In the genomic region with DNA sequence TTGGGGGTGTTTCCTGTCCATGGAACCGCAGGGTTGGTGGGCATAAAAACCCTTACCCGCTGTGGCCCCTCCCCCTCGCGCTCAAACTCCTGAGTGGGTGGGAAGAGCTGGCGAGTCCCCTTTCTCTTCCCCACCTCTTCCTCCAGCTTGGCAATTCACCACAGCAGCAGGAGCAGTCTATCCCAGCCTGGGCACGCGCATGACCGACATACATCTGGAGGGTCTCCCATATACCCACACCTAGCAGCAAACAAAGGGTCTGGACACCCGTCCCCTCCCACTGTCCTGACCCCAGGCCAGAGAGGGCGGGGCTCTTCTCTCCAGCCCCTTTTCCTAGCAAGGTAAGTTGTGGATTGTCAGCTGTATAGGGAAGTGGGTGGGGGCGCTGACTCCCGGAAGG, we compare ENCODE assay signal across 8 mouse cellular contexts. TPM values are rescaled to one million over a fixed set of nuclear protein-coding genes. Genes with fewer than 3 reads are reported as not detected.
DNase-seq lines count a peak whose midpoint lies in the region; ATAC-seq and TF ChIP-seq lines count a peak whose summit lies in the region.

No protein-coding gene starts in this region.

- H3K4me3 ChIP-seq in layer of hippocampus, adult 2 months, result peak overlapping the region; percentile 36
- H3K4me3 ChIP-seq in embryonic facial prominence, embryonic 15.5 days (replicated peaks), result peak overlapping the region; percentile 42
- H3K4me3 ChIP-seq in hindbrain, embryonic 15.5 days, result peak overlapping the region; percentile 23
- 0 out of 2 replicates have a peak overlapping the region, but pooled peaks have one; percentile 7 for H3K4me3 ChIP-seq in midbrain, embryonic 15.5 days
- no peak overlapping the region for H3K4me3 ChIP-seq in cerebellum, adult 2 months (replicated peaks; ENCODE audit: insufficient read depth, low read depth, low read length)

- no peaks in the 10 kb centered on the region for H3K9me3 ChIP-seq in embryonic facial prominence, embryonic 15.5 days (replicated peaks)
- H3K9me3 ChIP-seq in hindbrain, embryonic 15.5 days, result no peaks in the 10 kb centered on the region
- no peaks in the 10 kb centered on the region for H3K9me3 ChIP-seq in midbrain, embryonic 15.5 days

- TF ChIP-seq CTCF in layer of hippocampus, adult 2 months (conservative IDR thresholded peaks at IDR 0.05), result no peak
- TF ChIP-seq CTCF in cerebellum, adult 2 months (IDR thresholded peaks at IDR 0.05; ENCODE audit: borderline replicate concordance, insufficient read depth, low read depth, low read length), result no peak

- no peak for TF ChIP-seq POLR2A in cerebellum, adult 2 months (IDR thresholded peaks at IDR 0.05; ENCODE audit: borderline replicate concordance, insufficient read depth, low read length)

- H3K27ac ChIP-seq in layer of hippocampus, adult 2 months, result peak overlapping the region; percentile 52; the same call in 1 of the 2 replicates
- H3K27ac ChIP-seq in embryonic facial prominence, embryonic 15.5 days (replicated peaks), result peak overlapping the region; percentile 85
- no peak overlapping the region for H3K27ac ChIP-seq in hindbrain, embryonic 15.5 days (replicated peaks)
- no peak overlapping the region for H3K27ac ChIP-seq in midbrain, embryonic 15.5 days
- no peak overlapping the region for H3K27ac ChIP-seq in cerebellum, adult 2 months (ENCODE audit: insufficient read depth, low read length)

- DNase-seq in layer of hippocampus, adult 2 months (ENCODE audit: low spot score in 2 of 2), result no peak
- DNase-seq in layer of hippocampus, postnatal 25 days (ENCODE audit: extremely low spot score in 1 of 2, low spot score in 1 of 2), result no peak
- DNase-seq in urinary bladder, postnatal 4 days (ENCODE audit: low spot score in 2 of 2), result no peak
- DNase-seq in urinary bladder, adult 2 months (ENCODE audit: low spot score), result no peak
- no peak for DNase-seq in cerebellum, adult 2 months

- H3K27me3 ChIP-seq in embryonic facial prominence, embryonic 15.5 days, result no peaks in the 10 kb centered on the region
- no peaks in the 10 kb centered on the region for H3K27me3 ChIP-seq in hindbrain, embryonic 15.5 days
- 0 out of 2 replicates have a peak, but pooled peaks cover 6% of the 10 kb centered on the region for H3K27me3 ChIP-seq in midbrain, embryonic 15.5 days (replicated peaks)
- no peaks in the 10 kb centered on the region for H3K27me3 ChIP-seq in cerebellum, adult 2 months (ENCODE audit: control insufficient read depth, insufficient read depth, low read length)

- no peaks in the 10 kb centered on the region for H3K36me3 ChIP-seq in embryonic facial prominence, embryonic 15.5 days
- no peaks in the 10 kb centered on the region for H3K36me3 ChIP-seq in hindbrain, embryonic 15.5 days
- no peaks in the 10 kb centered on the region for H3K36me3 ChIP-seq in midbrain, embryonic 15.5 days (replicated peaks)

- H3K4me1 ChIP-seq in embryonic facial prominence, embryonic 15.5 days, result peaks cover 32% of the 10 kb centered on the region
- H3K4me1 ChIP-seq in hindbrain, embryonic 15.5 days (replicated peaks), result peaks cover 20% of the 10 kb centered on the region
- peaks cover 17% of the 10 kb centered on the region for H3K4me1 ChIP-seq in midbrain, embryonic 15.5 days
- no peaks in the 10 kb centered on the region for H3K4me1 ChIP-seq in cerebellum, adult 2 months (ENCODE audit: control insufficient read depth, insufficient read depth, low read length)

- H3K9ac ChIP-seq in embryonic facial prominence, embryonic 15.5 days, result peak overlapping the region; percentile 16; the same call in 1 of the 2 replicates
- H3K9ac ChIP-seq in hindbrain, embryonic 15.5 days, result peak overlapping the region; percentile 5; the same call in 1 of the 2 replicates
- no peak overlapping the region for H3K9ac ChIP-seq in midbrain, embryonic 15.5 days

- peak overlapping the region; percentile 76 for H3K4me2 ChIP-seq in embryonic facial prominence, embryonic 15.5 days (replicated peaks)
- H3K4me2 ChIP-seq in hindbrain, embryonic 15.5 days, result peak overlapping the region; percentile 52
- peak overlapping the region; percentile 42 for H3K4me2 ChIP-seq in midbrain, embryonic 15.5 days

- WGBS in embryonic facial prominence, embryonic 15.5 days, result 4% methylated on average over 12 of the region's 12 CpGs
- 9% methylated on average over 12 of the region's 12 CpGs for WGBS in hindbrain, embryonic 15.5 days
- WGBS in midbrain, embryonic 15.5 days, result 12% methylated on average over 12 of the region's 12 CpGs
- WGBS in cerebellum, adult 2 months, result 7% methylated on average over 12 of the region's 12 CpGs

- ATAC-seq in embryonic facial prominence, embryonic 15.5 days (ENCODE audit: insufficient number of reproducible peaks, low FRiP score, low TSS enrichment, low read depth), result peak; percentile 35; the same call in 1 of the 2 replicates
- no peak for ATAC-seq in hindbrain, embryonic 15.5 days (ENCODE audit: low FRiP score, low read depth)
- ATAC-seq in midbrain, embryonic 15.5 days (replicated peaks), result no peak

RNA-seq across cellular contexts. Expression of gene Cdc37, which starts 3.5 kb away (rescaled TPM):
- total RNA-seq in layer of hippocampus, adult 2 months (2021), result 100 to 1,000 TPM; 144 to 150 TPM
- total RNA-seq in layer of hippocampus, postnatal 25 days (2021), result 100 to 1,000 TPM; 144 to 156 TPM
- polyA plus RNA-seq in embryonic facial prominence, embryonic 15.5 days (2015; fragmentation: Nextera tagmentation; extraction: Ambion mirVana), result 296 and 300 TPM in 2 replicates
- 211 TPM in 2 replicates for polyA plus RNA-seq in hindbrain, embryonic 15.5 days (2015; fragmentation: Nextera tagmentation; extraction: Ambion mirVana)
- 215 and 226 TPM in 2 replicates for polyA plus RNA-seq in midbrain, embryonic 15.5 days (2015; fragmentation: Nextera tagmentation; extraction: Ambion mirVana)
- polyA plus RNA-seq in urinary bladder, adult 2 months (2012; rRNA removed), result 198 and 211 TPM in 2 replicates
- polyA plus RNA-seq in cerebellum, adult 2 months (2012; rRNA removed), result 189 and 202 TPM in 2 replicates

RNA-seq across cellular contexts. Expression of gene Pde4a, which starts 12.2 kb away (rescaled TPM):
- 10 to 100 TPM; 86.6 to 89.3 TPM for total RNA-seq in layer of hippocampus, adult 2 months (2021)
- 10 to 100 TPM; 74.0 to 85.1 TPM for total RNA-seq in layer of hippocampus, postnatal 25 days (2021)
- 7.5 and 9.4 TPM in 2 replicates for polyA plus RNA-seq in embryonic facial prominence, embryonic 15.5 days (2015; fragmentation: Nextera tagmentation; extraction: Ambion mirVana)
- polyA plus RNA-seq in hindbrain, embryonic 15.5 days (2015; fragmentation: Nextera tagmentation; extraction: Ambion mirVana), result 36.5 and 41.0 TPM in 2 replicates
- polyA plus RNA-seq in midbrain, embryonic 15.5 days (2015; fragmentation: Nextera tagmentation; extraction: Ambion mirVana), result 42.7 and 44.5 TPM in 2 replicates
- 8.3 and 11.6 TPM in 2 replicates for polyA plus RNA-seq in urinary bladder, adult 2 months (2012; rRNA removed)
- 51.2 and 57.4 TPM in 2 replicates for polyA plus RNA-seq in cerebellum, adult 2 months (2012; rRNA removed)

RNA-seq across cellular contexts. Expression of gene Tyk2, which starts 22.3 kb away (rescaled TPM):
- 10 to 100 TPM; 16.8 to 21.5 TPM for total RNA-seq in layer of hippocampus, adult 2 months (2021)
- total RNA-seq in layer of hippocampus, postnatal 25 days (2021), result 10 to 100 TPM; 12.7 to 16.4 TPM
- 13.9 and 16.0 TPM in 2 replicates for polyA plus RNA-seq in embryonic facial prominence, embryonic 15.5 days (2015; fragmentation: Nextera tagmentation; extraction: Ambion mirVana)
- 11.3 and 11.7 TPM in 2 replicates for polyA plus RNA-seq in hindbrain, embryonic 15.5 days (2015; fragmentation: Nextera tagmentation; extraction: Ambion mirVana)
- 12.5 TPM in 2 replicates for polyA plus RNA-seq in midbrain, embryonic 15.5 days (2015; fragmentation: Nextera tagmentation; extraction: Ambion mirVana)
- 23.9 and 28.5 TPM in 2 replicates for polyA plus RNA-seq in urinary bladder, adult 2 months (2012; rRNA removed)
- 17.2 and 17.9 TPM in 2 replicates for polyA plus RNA-seq in cerebellum, adult 2 months (2012; rRNA removed)

Comparison
In these comparisons a context has a peak if more than half of its experiments do, and no peak if none do; other contexts are left out.
1. H3K27ac ChIP-seq: peak in layer of hippocampus, adult 2 months (single experiment) and embryonic facial prominence, embryonic 15.5 days (single experiment); none in hindbrain, embryonic 15.5 days (single experiment), midbrain, embryonic 15.5 days (single experiment) and cerebellum, adult 2 months (single experiment).
2. Peak in every context shown above with its lines, with median percentiles within 50 percentile points of each other: H3K4me2 ChIP-seq.